Mouse (Mus musculus) liver, embryonic 18 days (tissue): Measurements from ENCODE around the gene Olfr1413. TPM values are rescaled to one million over a fixed set of nuclear protein-coding genes. Genes with fewer than 3 reads are reported as not detected.

Experiments
- polyA plus RNA-seq: library from polyadenylated mRNA; depleted of rRNA; stranded (reverse); fragments of >200 nt; gene quantifications from 2 replicates; pipeline ENCODE4 v1.2.3, GENCODE M21; 2012; rRNA removed

Gene Olfr1413
- polyA plus RNA-seq = not detected in 2 replicates

GRCm38 (mm10) chr1:92571022-92571421 is at the start of gene Olfr1413:
TSS of gene Olfr1413 (plus strand) at chr1:92571322.

GRCm38 (mm10) chr1:92585479-92585878 is 14.4 kb downstream of the Olfr1413 start, which contains the start of gene Olfr1412:
TSS of gene Olfr1412 (plus strand) at chr1:92585779.

DNA sequence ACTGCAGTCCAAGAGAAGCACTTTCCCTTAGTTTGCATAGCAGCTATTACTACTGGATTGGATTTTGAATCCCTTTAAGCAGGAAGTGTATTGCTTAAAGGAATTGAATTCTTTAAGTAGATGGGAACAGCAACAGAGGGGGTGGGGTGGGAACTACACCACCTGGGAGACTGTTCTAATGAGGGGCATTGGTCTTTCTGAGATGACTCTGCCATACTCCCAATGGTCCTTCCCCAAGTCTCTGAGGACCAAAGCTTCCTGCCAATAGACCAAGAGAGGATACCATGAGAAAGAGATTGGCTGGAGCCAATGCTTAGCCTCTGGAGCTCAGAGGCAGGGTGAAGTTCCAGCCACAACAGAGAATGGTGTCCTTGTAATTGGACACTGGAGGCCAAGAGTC is 23.0 kb downstream of the Olfr1413 start, which contains the start of gene Olfr1411:
Gene Olfr1411 (plus strand): TSS at position 301 of the 400 bp plus-strand sequence.

DNA sequence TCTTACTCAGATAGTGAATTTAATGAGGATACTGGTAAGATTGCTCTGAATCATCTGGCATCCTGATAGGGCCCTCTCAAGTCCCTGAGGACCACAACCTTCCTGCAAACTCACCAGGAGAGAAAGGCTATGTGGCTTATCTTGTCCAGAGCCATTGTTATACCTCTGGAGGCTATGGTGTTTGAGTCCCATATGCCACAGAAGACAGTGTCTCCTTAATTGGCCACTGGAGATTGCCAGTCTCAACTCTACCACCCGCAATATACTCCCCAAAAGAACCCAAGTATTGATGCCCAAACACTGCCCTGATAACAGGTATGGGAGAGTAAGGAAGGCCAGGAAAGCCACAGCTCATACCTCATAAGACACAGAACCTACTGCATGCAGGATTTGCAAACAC is 34.4 kb downstream of the Olfr1413 start, which contains the start of gene Olfr1410:
Gene Olfr1410 (plus strand): TSS at position 301 of the 400 bp plus-strand sequence.

GRCm38 (mm10) chr1:92617488-92617887 is 46.4 kb downstream of the Olfr1413 start, which contains the start of gene Olfr12:
TSS of gene Olfr12 (plus strand) at chr1:92617788.

Other genes starting within 250 kb of the Olfr1413 start
- gene Ndufa10, start 97.5 kb upstream of the Olfr1413 start, polyA plus RNA-seq = 57.4 and 60.2 TPM in 2 replicates
- gene Olfr1416, start 86.2 kb upstream of the Olfr1413 start, polyA plus RNA-seq = not detected in 2 replicates
- not detected in 2 replicates for gene Olfr1415, start 75.2 kb upstream of the Olfr1413 start, polyA plus RNA-seq
- gene Olfr1414, start 52.7 kb upstream of the Olfr1413 start, polyA plus RNA-seq = not detected in 2 replicates
- gene Olfr1412, start 14.5 kb downstream of the Olfr1413 start, polyA plus RNA-seq = not detected in 2 replicates
- gene Olfr1411, start 23.1 kb downstream of the Olfr1413 start, polyA plus RNA-seq = not detected in 2 replicates
- not detected in 2 replicates for gene Olfr1410, start 34.5 kb downstream of the Olfr1413 start, polyA plus RNA-seq
- not detected in 2 replicates for gene Olfr12, start 46.5 kb downstream of the Olfr1413 start, polyA plus RNA-seq
- 97.7 and 127 TPM in 2 replicates for gene Cops9, start 70.7 kb downstream of the Olfr1413 start, polyA plus RNA-seq
- 0.12 and 0.24 TPM in 2 replicates for gene Otos, start 77.5 kb downstream of the Olfr1413 start, polyA plus RNA-seq